Mouse (Mus musculus): ENCODE data around the gene Pgrmc1. TPM values are rescaled to one million over a fixed set of nuclear protein-coding genes. Genes with fewer than 3 reads are reported as not detected.
"Not testable (repeated sequence)": the region's sequence is repeated elsewhere in the genome, so short reads cannot be mapped to it uniquely, and the experiment has no call there.

The Pgrmc1 gene
- 29.8 and 43.6 TPM in 2 replicates for total RNA-seq (2014; fragmentation: Nextera tagmentation)
- total RNA-seq (2017): 52.1 and 69.9 TPM in 2 replicates

- peak; percentile 92 for ATAC-seq (replicated peaks; ENCODE audit: poor library complexity, severe bottlenecking)
Observed at GRCm38 (mm10) chrX:36597707-36598389, at the start of gene Pgrmc1. Gene Pgrmc1, plus strand, starts transcription at chrX:36598206.

GRCm38 (mm10) chrX:36548798-36549197 is 49.2 kb upstream of the Pgrmc1 start:
- ATAC-seq (replicated peaks; ENCODE audit: poor library complexity, severe bottlenecking): no peak

DNA sequence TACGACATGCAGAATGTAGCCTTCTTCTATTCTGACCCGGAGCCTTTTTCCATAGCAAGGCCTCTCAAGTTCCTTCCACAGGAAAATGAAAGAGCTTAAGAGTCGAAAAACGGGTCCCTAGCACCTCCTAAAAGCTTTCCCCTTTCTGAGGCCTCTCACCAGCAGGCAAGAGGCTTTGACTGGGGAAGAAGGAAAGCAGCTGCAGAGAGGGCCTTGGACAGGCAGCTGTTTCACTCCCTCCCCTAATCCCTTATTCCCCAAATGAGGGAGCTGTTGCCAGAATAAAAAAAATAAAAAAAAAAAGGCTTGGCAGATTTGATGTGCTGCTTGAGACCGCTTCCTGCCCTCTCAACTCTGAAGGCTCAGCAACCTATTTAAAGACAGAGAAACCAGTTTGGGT is 47.1 kb upstream of the Pgrmc1 start:
- ATAC-seq (replicated peaks; ENCODE audit: poor library complexity, severe bottlenecking): no peak

- ATAC-seq (replicated peaks; ENCODE audit: poor library complexity, severe bottlenecking): no peak
Observed at GRCm38 (mm10) chrX:36551351-36551750, 46.7 kb upstream of the Pgrmc1 start.

GRCm38 (mm10) chrX:36552055-36552587 is 45.9 kb upstream of the Pgrmc1 start:
- peak; percentile 68 for ATAC-seq (replicated peaks; ENCODE audit: poor library complexity, severe bottlenecking)

DNA sequence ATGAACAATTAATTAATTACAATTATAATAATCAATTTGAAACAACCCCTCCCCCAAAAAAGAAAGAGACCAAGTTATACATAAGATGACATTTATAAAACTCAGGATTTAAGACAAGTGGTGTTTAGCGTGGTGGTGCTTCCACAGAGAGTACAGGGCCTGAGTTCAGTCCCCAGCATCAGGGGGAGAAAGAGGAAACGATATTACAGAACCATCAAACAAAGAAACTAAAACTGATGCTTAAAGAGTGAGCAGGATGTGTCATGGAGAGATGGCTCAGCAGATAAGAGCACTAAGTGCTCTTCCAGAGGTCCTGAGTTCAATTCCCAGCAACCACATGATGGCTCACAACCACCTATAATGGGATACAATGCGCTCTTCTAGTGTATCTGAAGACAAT is 45.3 kb upstream of the Pgrmc1 start:
- peak; percentile 82 for ATAC-seq (replicated peaks; ENCODE audit: poor library complexity, severe bottlenecking)

DNA sequence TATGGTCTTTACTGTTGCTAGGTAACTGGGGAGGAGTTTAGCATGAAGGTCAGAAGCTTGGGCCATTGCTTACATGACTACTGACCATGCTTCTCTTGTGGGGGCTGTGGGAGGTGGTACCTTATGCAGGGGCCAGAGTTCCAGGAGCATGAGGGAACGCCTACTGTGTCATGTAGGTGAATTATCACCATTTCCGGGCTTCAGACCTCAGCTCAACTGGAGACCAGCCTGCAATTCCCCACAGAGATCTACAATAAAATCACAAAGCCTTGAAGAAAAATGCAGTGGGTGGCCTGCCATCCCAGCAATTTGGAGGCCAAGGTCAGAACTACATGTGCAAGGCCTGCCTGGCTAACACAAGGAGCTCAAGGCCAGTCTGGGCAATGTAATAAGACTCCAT is 42.8 kb upstream of the Pgrmc1 start:
- ATAC-seq (replicated peaks; ENCODE audit: poor library complexity, severe bottlenecking): not testable (repeated sequence)

GRCm38 (mm10) chrX:36560170-36560569 is 37.8 kb upstream of the Pgrmc1 start:
- no peak for ATAC-seq (replicated peaks; ENCODE audit: poor library complexity, severe bottlenecking)

DNA sequence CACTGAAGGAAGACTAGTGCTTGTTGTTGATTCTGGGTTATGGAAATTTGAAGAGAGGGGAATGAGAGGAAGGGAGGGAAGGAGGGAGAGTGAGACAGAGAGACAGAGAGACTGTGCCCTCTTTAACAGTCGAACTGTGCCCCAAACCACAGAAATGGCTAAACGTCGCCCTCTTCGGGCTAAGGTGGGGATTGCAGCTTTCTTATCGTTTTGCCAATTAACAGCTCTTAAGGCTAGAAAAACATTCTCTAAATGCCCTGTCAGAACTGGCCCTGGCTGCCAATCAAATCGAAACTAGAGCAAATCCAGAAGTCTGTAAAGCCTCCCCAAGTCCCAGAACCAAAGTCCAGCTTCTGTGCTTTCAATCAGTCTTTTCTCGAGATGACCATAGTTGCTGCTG is 36.4 kb upstream of the Pgrmc1 start:
- ATAC-seq (replicated peaks; ENCODE audit: poor library complexity, severe bottlenecking): peak; percentile 73

GRCm38 (mm10) chrX:36562079-36562478 is 35.9 kb upstream of the Pgrmc1 start:
- ATAC-seq (replicated peaks; ENCODE audit: poor library complexity, severe bottlenecking): no peak

GRCm38 (mm10) chrX:36586629-36587303 is 11.2 kb upstream of the Pgrmc1 start:
- no peak for ATAC-seq (replicated peaks; ENCODE audit: poor library complexity, severe bottlenecking)

- ATAC-seq (replicated peaks; ENCODE audit: poor library complexity, severe bottlenecking): no peak
Observed at GRCm38 (mm10) chrX:36587304-36588209, 10.4 kb upstream of the Pgrmc1 start.

DNA sequence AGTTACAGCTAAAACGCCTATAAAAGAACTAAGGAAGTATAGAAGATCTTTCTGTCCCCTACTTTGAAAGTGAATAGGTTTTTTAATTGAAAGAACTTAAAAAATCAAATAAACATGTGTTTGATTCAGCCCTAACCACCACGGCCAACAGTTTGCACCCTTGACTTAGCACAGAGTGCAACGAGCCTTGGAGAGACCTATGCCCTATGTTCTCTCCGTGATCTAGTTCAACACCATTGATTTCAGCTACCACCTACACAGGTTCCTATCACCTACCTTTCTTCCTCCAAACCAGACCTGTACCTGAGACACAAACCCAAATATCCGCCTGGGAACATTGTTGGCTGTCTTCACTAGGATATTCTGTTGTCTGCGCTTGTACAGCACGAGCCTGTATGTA is 7.7 kb upstream of the Pgrmc1 start:
- no peak for ATAC-seq (replicated peaks; ENCODE audit: poor library complexity, severe bottlenecking)

- ATAC-seq (replicated peaks; ENCODE audit: poor library complexity, severe bottlenecking): no peak
Observed at GRCm38 (mm10) chrX:36591120-36591519, 6.9 kb upstream of the Pgrmc1 start.

- no peak for ATAC-seq (replicated peaks; ENCODE audit: poor library complexity, severe bottlenecking)
Observed at GRCm38 (mm10) chrX:36591539-36591938, 6.5 kb upstream of the Pgrmc1 start.

GRCm38 (mm10) chrX:36595247-36595646 is 2.8 kb upstream of the Pgrmc1 start:
- no peak for ATAC-seq (replicated peaks; ENCODE audit: poor library complexity, severe bottlenecking)

GRCm38 (mm10) chrX:36596483-36597120 is 1.4 kb upstream of the Pgrmc1 start:
- not testable (repeated sequence) for ATAC-seq (replicated peaks; ENCODE audit: poor library complexity, severe bottlenecking)

DNA sequence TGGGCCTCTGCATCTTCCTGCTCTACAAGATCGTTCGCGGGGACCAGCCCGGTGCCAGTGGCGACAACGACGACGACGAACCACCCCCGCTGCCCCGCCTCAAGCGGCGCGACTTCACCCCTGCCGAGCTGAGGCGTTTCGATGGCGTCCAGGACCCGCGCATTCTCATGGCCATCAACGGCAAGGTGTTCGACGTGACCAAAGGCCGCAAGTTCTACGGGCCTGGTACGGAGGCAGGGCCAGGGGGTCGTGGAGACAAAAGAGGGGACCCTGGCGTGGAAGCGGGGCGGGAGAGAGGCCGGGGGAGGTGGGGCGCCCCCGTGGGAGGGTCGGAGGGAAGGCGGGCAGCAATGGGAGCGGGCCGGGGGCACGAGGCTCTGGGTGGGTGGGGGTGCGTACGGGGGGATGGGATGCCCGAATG is 394 bp downstream of the Pgrmc1 start:
- no peak; the same call in 1 of the 2 replicates for ATAC-seq (replicated peaks; ENCODE audit: poor library complexity, severe bottlenecking)

DNA sequence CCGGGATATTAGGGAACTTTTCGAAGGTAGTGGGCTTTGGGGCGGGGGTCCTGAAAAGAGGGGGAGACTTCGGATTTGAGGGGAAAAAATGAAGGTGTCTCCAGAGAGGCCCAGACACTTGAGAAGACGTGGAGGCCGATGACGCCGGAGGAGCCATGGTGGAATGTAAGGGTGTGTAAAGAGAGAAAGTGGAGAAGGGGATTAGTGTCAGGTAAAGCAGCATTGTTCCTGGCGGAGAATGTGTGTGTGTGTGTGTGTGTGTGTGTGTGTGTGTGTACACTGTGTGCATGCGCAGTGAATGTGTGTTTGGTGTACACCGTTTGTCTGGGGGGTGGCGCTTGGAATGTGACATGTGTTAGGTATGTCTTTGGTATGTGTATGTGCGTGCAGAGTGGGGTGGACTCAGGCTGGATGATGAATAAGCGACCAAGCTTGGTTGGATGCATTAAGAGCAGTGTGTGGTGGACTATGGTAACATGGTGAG is 897 bp downstream of the Pgrmc1 start:
- ATAC-seq (replicated peaks; ENCODE audit: poor library complexity, severe bottlenecking): no peak

GRCm38 (mm10) chrX:36599656-36600055 is 1.6 kb downstream of the Pgrmc1 start:
- no peak for ATAC-seq (replicated peaks; ENCODE audit: poor library complexity, severe bottlenecking)
